Mouse (Mus musculus) common myeloid progenitor, adult 5-6 weeks (primary cell): ENCODE results near the gene Ttc29. TPM values are rescaled to one million over a fixed set of nuclear protein-coding genes. Genes with fewer than 3 reads are reported as not detected.

ENCODE experiments used
- ATAC-seq: replicated peaks from 2 replicates; pipeline ENCODE4 v1.8.0; 2016; ENCODE audit warnings: low read depth, mild to moderate bottlenecking, moderate TSS enrichment, inconsistent platforms; ENCODE audit not compliant: poor library complexity, severe bottlenecking
- total RNA-seq: library from RNA; stranded (forward); fragments of 200-1000, 187-1606 nt; gene quantifications from 2 replicates; pipeline ENCODE4 v1.2.3, GENCODE M21; 2017

Gene Ttc29
- not detected in 2 replicates for total RNA-seq

GRCm38 (mm10) chr8:78213074-78213473 lies at the start of gene Ttc29:
Gene Ttc29 (plus strand): TSS chr8:78213297.
- no peak for ATAC-seq

GRCm38 (mm10) chr8:78171351-78171750 lies 41.7 kb upstream of the Ttc29 start:
- ATAC-seq = no peak

GRCm38 (mm10) chr8:78182654-78183053 lies 30.4 kb upstream of the Ttc29 start:
- no peak for ATAC-seq

- ATAC-seq = no peak
Measured at GRCm38 (mm10) chr8:78183414-78183813, 29.7 kb upstream of the Ttc29 start.

GRCm38 (mm10) chr8:78187087-78187486 lies 26.0 kb upstream of the Ttc29 start:
- ATAC-seq = no peak

GRCm38 (mm10) chr8:78204229-78204628 lies 8.9 kb upstream of the Ttc29 start:
- ATAC-seq = peak; percentile 69; the same call in 1 of the 2 replicates

GRCm38 (mm10) chr8:78210424-78210823 lies 2.7 kb upstream of the Ttc29 start:
- no peak for ATAC-seq

- ATAC-seq = no peak
Measured at GRCm38 (mm10) chr8:78214645-78215044, 1.5 kb downstream of the Ttc29 start.

GRCm38 (mm10) chr8:78226087-78226486 lies 13.0 kb downstream of the Ttc29 start:
- no peak for ATAC-seq

- ATAC-seq = no peak
Measured at GRCm38 (mm10) chr8:78230721-78231120, 17.6 kb downstream of the Ttc29 start.

- no peak for ATAC-seq
Measured at GRCm38 (mm10) chr8:78232870-78233707, 20.0 kb downstream of the Ttc29 start.

GRCm38 (mm10) chr8:78233708-78234201 lies 20.7 kb downstream of the Ttc29 start:
- no peak for ATAC-seq

- ATAC-seq = no peak
Measured at GRCm38 (mm10) chr8:78237972-78238675, 25.0 kb downstream of the Ttc29 start.

GRCm38 (mm10) chr8:78251115-78251514 lies 38.0 kb downstream of the Ttc29 start:
- ATAC-seq = no peak

GRCm38 (mm10) chr8:78254374-78254773 lies 41.3 kb downstream of the Ttc29 start:
- ATAC-seq = peak; percentile 99

- ATAC-seq = no peak
Measured at GRCm38 (mm10) chr8:78255011-78255410, 41.9 kb downstream of the Ttc29 start.

- no peak for ATAC-seq
Measured at GRCm38 (mm10) chr8:78265506-78265905, 52.4 kb downstream of the Ttc29 start.

GRCm38 (mm10) chr8:78266231-78266630 lies 53.1 kb downstream of the Ttc29 start:
- no peak for ATAC-seq

GRCm38 (mm10) chr8:78267894-78268411 lies 54.9 kb downstream of the Ttc29 start:
- ATAC-seq = no peak

- ATAC-seq = no peak
Measured at GRCm38 (mm10) chr8:78269281-78269680, 56.2 kb downstream of the Ttc29 start.

GRCm38 (mm10) chr8:78271391-78271790 lies 58.3 kb downstream of the Ttc29 start:
- no peak for ATAC-seq
